Mouse (Mus musculus) midbrain, postnatal 0 days (tissue): ENCODE data around the gene Gmfb. TPM values are rescaled to one million over a fixed set of nuclear protein-coding genes. Genes with fewer than 3 reads are reported as not detected.

ENCODE experiments used
- ATAC-seq: fragments of 200-750 bp; cut with Nextera tagmentation; 2 replicates; pipeline ENCODE4 v1.8.0; 2017; ENCODE audit warnings: moderate number of reproducible peaks, mild to moderate bottlenecking, moderate TSS enrichment, moderate library complexity; ENCODE audit not compliant: low FRiP score
- DNase-seq: peaks from one replicate; pipeline ENCODE4 v3.0.0-alpha.2; 2015; ENCODE audit warnings: low spot score
- H3K27ac ChIP-seq: fragments of 300-500 bp; sonication (generic); 2 replicates; pipeline ENCODE4 v1.5.1; 2014; ENCODE audit warnings: low read depth, mild to moderate bottlenecking, low read length, mixed read lengths
- H3K27me3 ChIP-seq: fragments of 300-500 bp; sonication (generic); 2 replicates; pipeline ENCODE4 v1.6.1; 2014; ENCODE audit warnings: low read length, control low read depth, mixed read lengths; ENCODE audit not compliant: insufficient read depth
- H3K36me3 ChIP-seq: fragments of 300-500 bp; sonication (generic); 2 replicates; pipeline ENCODE4 v1.6.1; 2014; ENCODE audit warnings: low read length, control low read depth, mixed read lengths; ENCODE audit not compliant: insufficient read depth
- H3K4me1 ChIP-seq: fragments of 300-500 bp; sonication (generic); 2 replicates; pipeline ENCODE4 v1.6.1; 2014; ENCODE audit warnings: mild to moderate bottlenecking, control low read depth, antibody characterized with exemption, low read length, mixed read lengths; ENCODE audit not compliant: insufficient read depth
- H3K4me2 ChIP-seq: fragments of 300-500 bp; sonication (generic); 2 replicates; pipeline ENCODE4 v1.6.1; 2014; ENCODE audit warnings: low read depth, mild to moderate bottlenecking, low read length, mixed read lengths; ENCODE audit not compliant: poor library complexity, severe bottlenecking
- H3K4me3 ChIP-seq: fragments of 300-500 bp; sonication (generic); 2 replicates; pipeline ENCODE4 v1.5.1; 2014; ENCODE audit warnings: low read depth, mild to moderate bottlenecking, low read length, moderate library complexity
- H3K9ac ChIP-seq: fragments of 300-500 bp; sonication (generic); replicated peaks from 2 replicates; pipeline ENCODE4 v1.6.1; 2014; ENCODE audit warnings: mild to moderate bottlenecking, low read length, moderate library complexity, mixed read lengths; ENCODE audit not compliant: poor library complexity, severe bottlenecking
- H3K9me3 ChIP-seq: fragments of 300-500 bp; sonication (generic); 2 replicates; pipeline ENCODE4 v1.6.1; 2016; ENCODE audit warnings: low read length, control low read depth
- CTCF ChIP-seq: IDR thresholded peaks from 2 replicates; pipeline ENCODE4 v1.5.1; 2016; ENCODE audit warnings: antibody characterized with exemption, mild to moderate bottlenecking
- WGBS: fragments of 180-500 bp; shearing (Covaris S2); extraction: QIAGEN DNeasy Blood & Tissue Kit; methylation state at CpG from one replicate; pipeline ENCODE4 v1.1.7; 2014; 5-methylcytosine and 5-hydroxymethylcytosine counted together
- polyA plus RNA-seq: library from polyadenylated mRNA; unstranded; fragments of >200 nt; fragmentation: Nextera tagmentation; extraction: Ambion mirVana; gene quantifications from 2 replicates; pipeline ENCODE4 v1.2.1, GENCODE M21; 2015
- total RNA-seq: library from RNA; depleted of rRNA; stranded (reverse); fragments of >200 nt; gene quantifications from 2 replicates; pipeline ENCODE4 v1.2.3, GENCODE M21; 2014

The Gmfb gene
- total and polyA plus RNA-seq, 2 experiments from 2014 or later, result 128 to 151 TPM

GRCm38 (mm10) chr14:46783327-46783926 is 38.6 kb downstream of the Gmfb start:
- WGBS, result 92% methylated on average over 10 of the region's 10 CpGs
- ATAC-seq, result no peak

GRCm38 (mm10) chr14:46782187-46782828 is 39.7 kb downstream of the Gmfb start:
- no peak overlapping the region for H3K4me2 ChIP-seq
- ATAC-seq (no peak), DNase-seq (no peak)
- peaks cover 5% of the 10 kb centered on the region; the same call in 1 of the 2 replicates for H3K4me1 ChIP-seq
- no peaks in the 10 kb centered on the region for H3K27me3 ChIP-seq
- no peak overlapping the region for H3K9ac ChIP-seq
- H3K36me3 ChIP-seq, result peaks cover 20% of the 10 kb centered on the region
- TF ChIP-seq CTCF, result no peak
- H3K27ac ChIP-seq, result no peak overlapping the region
- no peaks in the 10 kb centered on the region for H3K9me3 ChIP-seq
- H3K4me3 ChIP-seq, result no peak overlapping the region
- WGBS, result 79% methylated on average over 8 of the region's 8 CpGs

More at GRCm38 (mm10) chr14:46783327-46783926, 38.6 kb downstream of the Gmfb start:
- Histone ChIP-seq H3K4me1 (peaks cover 5% of the 10 kb centered on the region; the same call in 1 of the 2 replicates), H3K27ac (no peak overlapping the region), H3K9ac (no peak overlapping the region), H3K27me3 (no peaks in the 10 kb centered on the region), H3K4me2 (no peak overlapping the region), H3K9me3 (no peaks in the 10 kb centered on the region), H3K36me3 (peaks cover 14% of the 10 kb centered on the region), H3K4me3 (no peak overlapping the region)
- no peak for DNase-seq
- no peak for TF ChIP-seq CTCF

GRCm38 (mm10) chr14:46781086-46781485 is 41.0 kb downstream of the Gmfb start:
- H3K36me3 ChIP-seq, result peaks cover 22% of the 10 kb centered on the region
- no peaks in the 10 kb centered on the region for H3K4me1 ChIP-seq
- DNase-seq (no peak), ATAC-seq (no peak)
- H3K4me3 ChIP-seq, result no peak overlapping the region
- no peaks in the 10 kb centered on the region for H3K9me3 ChIP-seq
- no peaks in the 10 kb centered on the region for H3K27me3 ChIP-seq
- no peak overlapping the region for H3K4me2 ChIP-seq
- no peak for TF ChIP-seq CTCF
- H3K9ac ChIP-seq, result no peak overlapping the region
- H3K27ac ChIP-seq, result no peak overlapping the region
- WGBS, result 97% methylated on average over 7 of the region's 7 CpGs

GRCm38 (mm10) chr14:46779217-46779616 is 42.8 kb downstream of the Gmfb start:
- H3K4me3 ChIP-seq, result no peak overlapping the region

DNA sequence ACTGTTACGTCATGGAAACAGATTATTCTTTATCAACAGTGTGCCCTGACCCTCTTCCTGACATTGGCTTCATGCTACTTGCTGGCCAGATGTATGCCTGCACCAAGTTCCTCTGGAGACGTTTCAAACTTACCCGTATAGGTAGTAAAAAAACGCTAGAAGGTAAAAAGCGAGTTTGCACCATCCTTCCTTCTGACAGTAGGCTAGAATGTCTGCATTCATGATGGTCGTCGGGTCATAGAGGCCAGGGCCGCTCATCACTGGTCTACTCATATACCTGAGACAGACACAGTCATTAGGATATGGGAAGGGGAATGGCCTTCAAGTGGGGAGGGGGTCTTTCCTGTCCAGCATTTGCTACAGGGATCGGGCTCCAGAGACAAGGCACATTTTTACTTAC is 43.3 kb downstream of the Gmfb start:
- ATAC-seq, result no peak
- DNase-seq, result no peak
- no peak for TF ChIP-seq CTCF
- H3K9me3 ChIP-seq, result no peaks in the 10 kb centered on the region
- H3K4me1 ChIP-seq, result no peaks in the 10 kb centered on the region
- H3K4me3 ChIP-seq, result no peak overlapping the region
- no peaks in the 10 kb centered on the region for H3K27me3 ChIP-seq
- H3K4me2 ChIP-seq, result no peak overlapping the region
- WGBS, result 97% methylated on average over 9 of the region's 9 CpGs
- no peak overlapping the region for H3K27ac ChIP-seq
- H3K36me3 ChIP-seq, result peaks cover 33% of the 10 kb centered on the region
- H3K9ac ChIP-seq, result no peak overlapping the region

More at GRCm38 (mm10) chr14:46779217-46779616, 42.8 kb downstream of the Gmfb start:
- no peak overlapping the region for H3K27ac ChIP-seq
- TF ChIP-seq CTCF, result peak; percentile 36
- H3K4me2 ChIP-seq, result no peak overlapping the region
- H3K4me1 ChIP-seq, result no peaks in the 10 kb centered on the region
- H3K27me3 ChIP-seq, result no peaks in the 10 kb centered on the region
- 98% methylated on average over 7 of the region's 7 CpGs for WGBS
- ATAC-seq, result no peak
- no peak for DNase-seq
- no peaks in the 10 kb centered on the region for H3K9me3 ChIP-seq
- H3K36me3 ChIP-seq, result peaks cover 31% of the 10 kb centered on the region
- no peak overlapping the region for H3K9ac ChIP-seq

DNA sequence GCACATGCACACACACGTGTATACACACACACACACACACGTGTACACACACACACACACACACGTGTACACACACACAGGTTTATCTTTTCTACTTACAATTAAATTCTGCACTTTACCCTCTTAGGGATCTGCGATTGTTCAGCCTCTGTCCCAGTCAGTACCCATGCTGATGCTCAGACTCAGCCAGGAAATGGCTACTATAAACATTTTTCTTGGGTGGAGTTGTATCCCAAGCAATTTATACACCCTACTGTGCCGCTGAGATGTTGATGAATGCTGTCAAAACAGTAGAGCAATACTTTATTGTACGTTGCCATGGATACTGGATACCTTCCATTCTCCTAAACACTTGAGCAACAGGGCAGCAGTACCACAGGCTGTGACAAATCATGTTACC is 52.0 kb downstream of the Gmfb start:
- no peak overlapping the region for H3K9ac ChIP-seq
- no peak overlapping the region for H3K27ac ChIP-seq
- ATAC-seq, result no peak
- 88% methylated on average over 6 of the region's 6 CpGs for WGBS
- no peak overlapping the region for H3K4me3 ChIP-seq
- peaks cover 28% of the 10 kb centered on the region for H3K36me3 ChIP-seq
- no peaks in the 10 kb centered on the region for H3K4me1 ChIP-seq
- TF ChIP-seq CTCF, result no peak
- no peak overlapping the region for H3K4me2 ChIP-seq
- no peak for DNase-seq
- H3K27me3 ChIP-seq, result no peaks in the 10 kb centered on the region
- no peaks in the 10 kb centered on the region for H3K9me3 ChIP-seq
